Mouse (Mus musculus) adrenal gland, adult 8-10 months (tissue): ENCODE measurements around the gene Gm20388. TPM values are rescaled to one million over a fixed set of nuclear protein-coding genes. Genes with fewer than 3 reads are reported as not detected.

Experiments
- DNase-seq: peaks from one replicate; pipeline ENCODE4 v3.0.0; 2022
- total RNA-seq, 4 experiments: library from RNA; stranded (reverse); gene quantifications; 2 replicates each; pipeline ENCODE4 v1.2.4; 2022

Gm20388 gene
- total RNA-seq, 4 experiments from 2014 or later: 1.7 to 16.9 (median 5.8) TPM

- no peak for DNase-seq
Observed at GRCm38 (mm10) chr8:120014267-120015023, 103.8 kb downstream of the Gm20388 start.

- no peak for DNase-seq
Observed at GRCm38 (mm10) chr8:120015916-120016315, 105.3 kb downstream of the Gm20388 start.

- DNase-seq: no peak
Observed at GRCm38 (mm10) chr8:120016424-120016823, 105.8 kb downstream of the Gm20388 start.

GRCm38 (mm10) chr8:120017349-120017748 is 106.7 kb downstream of the Gm20388 start:
- no peak for DNase-seq

GRCm38 (mm10) chr8:120017786-120018185 is 107.1 kb downstream of the Gm20388 start:
- DNase-seq: no peak

GRCm38 (mm10) chr8:120018379-120018778 is 107.7 kb downstream of the Gm20388 start:
- DNase-seq: no peak

- no peak for DNase-seq
Observed at GRCm38 (mm10) chr8:120019297-120019696, 108.7 kb downstream of the Gm20388 start.

- no peak for DNase-seq
Observed at GRCm38 (mm10) chr8:120020298-120020697, 109.7 kb downstream of the Gm20388 start.

- DNase-seq: no peak
Observed at GRCm38 (mm10) chr8:120026199-120026598, 115.6 kb downstream of the Gm20388 start.

GRCm38 (mm10) chr8:120026991-120027390 is 116.3 kb downstream of the Gm20388 start:
- no peak for DNase-seq

- no peak for DNase-seq
Observed at GRCm38 (mm10) chr8:120030447-120030846, 119.8 kb downstream of the Gm20388 start.

- DNase-seq: no peak
Observed at GRCm38 (mm10) chr8:120032549-120033208, 122.0 kb downstream of the Gm20388 start.

- no peak for DNase-seq
Observed at GRCm38 (mm10) chr8:120034471-120034870, 123.8 kb downstream of the Gm20388 start.

- peak; percentile 40 for DNase-seq
Observed at GRCm38 (mm10) chr8:120036111-120036510, 125.5 kb downstream of the Gm20388 start.

- DNase-seq: no peak
Observed at GRCm38 (mm10) chr8:120036578-120036977, 125.9 kb downstream of the Gm20388 start.

GRCm38 (mm10) chr8:120037199-120037598 is 126.6 kb downstream of the Gm20388 start:
- no peak for DNase-seq

GRCm38 (mm10) chr8:120037611-120038010 is 127.0 kb downstream of the Gm20388 start:
- DNase-seq: no peak

- no peak for DNase-seq
Observed at GRCm38 (mm10) chr8:120038741-120039140, 128.1 kb downstream of the Gm20388 start.

- no peak for DNase-seq
Observed at GRCm38 (mm10) chr8:120039313-120039919, 128.8 kb downstream of the Gm20388 start.

- no peak for DNase-seq
Observed at GRCm38 (mm10) chr8:120040861-120041260, 130.2 kb downstream of the Gm20388 start.

GRCm38 (mm10) chr8:120042542-120043312 is 132.1 kb downstream of the Gm20388 start:
- DNase-seq: no peak

- DNase-seq: no peak
Observed at GRCm38 (mm10) chr8:120044907-120045306, 134.3 kb downstream of the Gm20388 start.

- DNase-seq: no peak
Observed at GRCm38 (mm10) chr8:120045471-120045870, 134.8 kb downstream of the Gm20388 start.
